Mouse (Mus musculus) brain, embryonic 14.5 days (tissue): ENCODE data around the gene Fmnl2.

Experiments used
- CTCF ChIP-seq: fragments of 200-500 bp; IDR thresholded peaks from 2 replicates; pipeline ENCODE4 v1.5.1; 2012; ENCODE audit warnings: inconsistent platforms, mild to moderate bottlenecking, moderate library complexity, borderline replicate concordance; ENCODE audit not compliant: insufficient read depth, insufficient read length; ENCODE audit errors: extremely low read depth
- POLR2A ChIP-seq: fragments of 200-500 bp; IDR thresholded peaks from 2 replicates; pipeline ENCODE4 v1.6.1; 2012; ENCODE audit warnings: mild to moderate bottlenecking, inconsistent platforms, borderline replicate concordance; ENCODE audit not compliant: poor library complexity, insufficient read depth, insufficient read length, severe bottlenecking; ENCODE audit errors: extremely low read depth

DNA sequence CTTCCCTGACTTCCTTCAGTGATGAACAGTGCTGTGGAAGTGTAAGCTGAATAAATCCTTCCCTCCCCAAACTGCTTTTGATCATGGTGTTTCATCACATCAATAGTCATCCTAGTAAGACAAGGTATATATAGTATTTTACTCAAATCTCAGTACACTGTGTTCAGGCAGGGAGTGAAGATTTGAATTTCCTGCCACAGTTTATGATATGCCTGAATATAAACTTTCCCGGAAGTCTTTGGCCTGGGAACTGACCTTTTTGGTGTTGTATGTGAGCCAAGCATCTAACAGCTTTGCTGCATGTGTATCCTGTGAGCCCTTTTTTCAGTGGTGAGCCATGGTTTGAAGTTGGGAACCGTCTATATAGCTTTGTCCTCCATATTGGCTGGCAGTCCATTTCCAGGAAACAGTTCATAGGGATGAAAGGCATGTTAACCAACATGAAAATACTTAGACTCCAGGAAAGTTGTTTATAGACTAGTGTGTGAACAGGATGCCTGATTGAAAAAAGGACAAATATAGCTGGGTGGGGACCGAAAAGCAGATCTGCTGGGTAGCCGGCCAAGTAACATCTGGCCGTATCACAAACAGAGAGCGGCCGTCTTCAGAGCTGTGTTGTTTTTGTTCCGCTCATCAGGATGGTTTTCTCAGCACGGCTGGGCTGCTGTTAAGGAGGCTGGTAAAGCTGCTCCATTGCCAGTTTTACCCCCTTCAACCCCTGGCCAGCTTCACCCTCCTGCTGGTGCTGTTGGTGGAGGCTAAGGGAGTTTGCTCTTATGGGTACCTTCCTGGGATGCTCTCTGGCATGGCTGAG is 133.4 kb downstream of the Fmnl2 start:
- no peak for TF ChIP-seq CTCF
- no peak for TF ChIP-seq POLR2A
